Mouse (Mus musculus): Measurements from ENCODE around the gene Xlr5b. TPM values are rescaled to one million over a fixed set of nuclear protein-coding genes. Genes with fewer than 3 reads are reported as not detected.
"Not testable (repeated sequence)": the region's sequence is repeated elsewhere in the genome, so short reads cannot be mapped to it uniquely, and the experiment has no call there.

The Xlr5b gene
- polyA plus RNA-seq (2014; fragmentation: Nextera tagmentation; extraction: Ambion mirVana): not detected in 2 replicates

- not testable (repeated sequence) for H3K27ac ChIP-seq (ENCODE audit: low read depth, low read length); H3K4me1 ChIP-seq (ENCODE audit: control insufficient read depth, insufficient read depth, low read length); H3K27me3 ChIP-seq (ENCODE audit: control insufficient read depth, insufficient read depth, low read length); H3K9ac ChIP-seq (ENCODE audit: low read depth, low read length); H3K9me3 ChIP-seq (ENCODE audit: control insufficient read depth, low read length); H3K4me2 ChIP-seq (replicated peaks; ENCODE audit: low read depth, low read length); H3K36me3 ChIP-seq (ENCODE audit: control insufficient read depth, insufficient read depth, low read length); ATAC-seq (ENCODE audit: low FRiP score, low TSS enrichment); H3K4me3 ChIP-seq (ENCODE audit: low read length)
- no CpG with 5 or more reads among the region's 20 CpGs for WGBS
These were observed at the start of gene Xlr5b for GRCm38 (mm10) chrX:73148496-73148895. Gene Xlr5b, plus strand, starts transcription at chrX:73148796.

GRCm38 (mm10) chrX:73116747-73117146 lies 31.8 kb upstream of the Xlr5b start, which contains the start of gene Gm14685:
Gene Gm14685, plus strand, starts transcription at chrX:73117047.
- no CpG with 5 or more reads among the region's 7 CpGs for WGBS
- not testable (repeated sequence) for H3K27me3 ChIP-seq (ENCODE audit: control insufficient read depth, insufficient read depth, low read length); H3K4me3 ChIP-seq (ENCODE audit: low read length); H3K27ac ChIP-seq (ENCODE audit: low read depth, low read length); H3K9ac ChIP-seq (ENCODE audit: low read depth, low read length); ATAC-seq (ENCODE audit: low FRiP score, low TSS enrichment); H3K4me2 ChIP-seq (replicated peaks; ENCODE audit: low read depth, low read length); H3K9me3 ChIP-seq (ENCODE audit: control insufficient read depth, low read length); H3K36me3 ChIP-seq (ENCODE audit: control insufficient read depth, insufficient read depth, low read length); H3K4me1 ChIP-seq (ENCODE audit: control insufficient read depth, insufficient read depth, low read length)

DNA sequence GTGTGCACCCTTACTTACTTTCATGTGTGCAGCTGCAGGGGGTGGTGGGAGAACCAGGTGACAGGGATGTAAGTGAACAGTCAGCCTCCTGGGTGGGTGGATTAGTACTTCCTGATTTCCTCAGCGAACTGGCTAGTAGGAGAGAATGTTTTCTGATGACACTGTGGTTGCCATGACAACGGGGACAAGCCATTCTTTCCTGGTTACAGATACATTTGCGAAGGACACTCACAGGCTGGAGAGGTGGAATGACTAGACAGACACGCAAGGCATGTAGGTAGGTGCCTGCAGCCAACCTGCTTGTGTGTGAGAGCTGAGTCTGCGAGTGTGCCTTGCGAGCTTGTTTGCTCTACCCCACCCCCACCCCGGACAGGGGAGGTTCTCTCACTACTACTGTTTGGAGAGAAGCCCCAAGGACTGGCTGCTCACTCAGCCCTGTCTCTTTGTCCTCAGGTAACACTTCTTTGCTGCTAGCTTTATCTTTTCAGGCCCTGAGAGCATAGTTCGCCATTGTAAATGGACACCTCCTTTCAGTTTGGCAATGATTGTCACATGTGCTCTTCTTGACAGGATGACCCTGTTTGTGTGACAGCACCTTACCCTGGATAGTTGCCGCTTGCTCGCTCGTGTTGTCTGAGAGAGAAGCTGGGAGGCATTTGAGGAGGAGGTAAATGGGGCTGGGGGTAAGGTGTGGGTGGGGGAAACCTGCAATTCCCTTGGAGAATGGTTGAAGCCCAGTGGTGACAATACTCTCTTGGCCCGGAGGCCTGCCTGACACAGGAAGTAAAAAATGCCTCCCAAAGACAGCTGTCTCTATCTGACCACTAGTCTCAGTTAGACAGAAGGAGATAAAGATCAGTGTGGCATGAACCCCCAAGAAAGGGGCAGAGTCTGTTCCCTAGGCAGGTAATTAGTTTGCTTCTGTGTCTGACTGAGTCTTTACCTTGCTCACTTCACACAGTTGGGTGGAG lies 25.5 kb upstream of the Xlr5b start:
- not testable (repeated sequence) for H3K4me2 ChIP-seq (replicated peaks; ENCODE audit: low read depth, low read length); H3K9ac ChIP-seq (ENCODE audit: low read depth, low read length); H3K27me3 ChIP-seq (ENCODE audit: control insufficient read depth, insufficient read depth, low read length); H3K4me3 ChIP-seq (ENCODE audit: low read length); H3K4me1 ChIP-seq (ENCODE audit: control insufficient read depth, insufficient read depth, low read length); H3K9me3 ChIP-seq (ENCODE audit: control insufficient read depth, low read length); H3K27ac ChIP-seq (ENCODE audit: low read depth, low read length); H3K36me3 ChIP-seq (ENCODE audit: control insufficient read depth, insufficient read depth, low read length)
- ATAC-seq (ENCODE audit: low FRiP score, low TSS enrichment): peak; percentile 43; the same call in 1 of the 2 replicates
- no CpG with 5 or more reads among the region's 12 CpGs for WGBS

GRCm38 (mm10) chrX:73143218-73143618 lies 5.4 kb upstream of the Xlr5b start:
- WGBS: no CpG with 5 or more reads among the region's 7 CpGs
- not testable (repeated sequence) for H3K4me2 ChIP-seq (replicated peaks; ENCODE audit: low read depth, low read length); H3K9me3 ChIP-seq (ENCODE audit: control insufficient read depth, low read length); H3K27ac ChIP-seq (ENCODE audit: low read depth, low read length); ATAC-seq (ENCODE audit: low FRiP score, low TSS enrichment); H3K4me3 ChIP-seq (ENCODE audit: low read length); H3K36me3 ChIP-seq (ENCODE audit: control insufficient read depth, insufficient read depth, low read length); H3K9ac ChIP-seq (ENCODE audit: low read depth, low read length); H3K27me3 ChIP-seq (ENCODE audit: control insufficient read depth, insufficient read depth, low read length); H3K4me1 ChIP-seq (ENCODE audit: control insufficient read depth, insufficient read depth, low read length)

GRCm38 (mm10) chrX:73149350-73149749 lies 754 bp downstream of the Xlr5b start, which contains the start of gene DXBay18:
Gene DXBay18, minus strand, starts transcription at chrX:73149450.
- not testable (repeated sequence) for H3K27ac ChIP-seq (ENCODE audit: low read depth, low read length); H3K27me3 ChIP-seq (ENCODE audit: control insufficient read depth, insufficient read depth, low read length); H3K4me3 ChIP-seq (ENCODE audit: low read length); H3K36me3 ChIP-seq (ENCODE audit: control insufficient read depth, insufficient read depth, low read length); ATAC-seq (ENCODE audit: low FRiP score, low TSS enrichment); H3K4me2 ChIP-seq (replicated peaks; ENCODE audit: low read depth, low read length); H3K4me1 ChIP-seq (ENCODE audit: control insufficient read depth, insufficient read depth, low read length); H3K9ac ChIP-seq (ENCODE audit: low read depth, low read length); H3K9me3 ChIP-seq (ENCODE audit: control insufficient read depth, low read length)
- WGBS: no CpG with 5 or more reads among the region's 7 CpGs

DNA sequence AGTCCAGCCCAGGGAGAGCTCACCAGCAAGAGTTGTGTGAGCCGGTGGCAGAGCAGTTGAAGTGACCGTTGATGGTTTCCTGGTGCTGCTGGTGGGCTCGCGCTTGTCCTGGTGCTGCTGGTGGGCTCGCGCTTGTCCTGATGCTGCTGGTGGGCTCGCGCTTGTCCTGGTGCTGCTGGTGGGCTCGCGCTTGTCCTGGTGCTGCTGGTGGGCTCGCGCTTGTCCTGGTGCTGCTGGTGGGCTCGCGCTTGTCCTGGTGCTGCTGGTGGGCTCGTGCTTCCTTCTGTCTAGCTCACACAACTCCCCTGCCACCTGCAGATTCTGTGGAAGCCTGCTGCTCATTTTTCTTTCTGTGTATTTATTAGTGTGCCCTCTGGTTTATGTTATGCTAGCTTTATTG lies 28.3 kb downstream of the Xlr5b start, which contains the start of gene Spin2d:
Gene Spin2d (minus strand): TSS at position 101 of the 400 bp plus-strand sequence.
- not testable (repeated sequence) for ATAC-seq (ENCODE audit: low FRiP score, low TSS enrichment); H3K36me3 ChIP-seq (ENCODE audit: control insufficient read depth, insufficient read depth, low read length); H3K4me3 ChIP-seq (ENCODE audit: low read length); H3K27ac ChIP-seq (ENCODE audit: low read depth, low read length); H3K4me2 ChIP-seq (replicated peaks; ENCODE audit: low read depth, low read length); H3K27me3 ChIP-seq (ENCODE audit: control insufficient read depth, insufficient read depth, low read length); H3K4me1 ChIP-seq (ENCODE audit: control insufficient read depth, insufficient read depth, low read length); H3K9me3 ChIP-seq (ENCODE audit: control insufficient read depth, low read length); H3K9ac ChIP-seq (ENCODE audit: low read depth, low read length)
- WGBS: 87% methylated on average over 5 of the region's 15 CpGs

GRCm38 (mm10) chrX:73191934-73192333 lies 43.3 kb downstream of the Xlr5b start, which contains the start of gene Xlr3b:
Gene Xlr3b, plus strand, starts transcription at chrX:73192207.
- ATAC-seq (ENCODE audit: low FRiP score, low TSS enrichment); H3K36me3 ChIP-seq (ENCODE audit: control insufficient read depth, insufficient read depth, low read length); H3K4me2 ChIP-seq (replicated peaks; ENCODE audit: low read depth, low read length); H3K4me1 ChIP-seq (ENCODE audit: control insufficient read depth, insufficient read depth, low read length); H3K9ac ChIP-seq (ENCODE audit: low read depth, low read length); H3K9me3 ChIP-seq (ENCODE audit: control insufficient read depth, low read length); H3K4me3 ChIP-seq (ENCODE audit: low read length); H3K27me3 ChIP-seq (ENCODE audit: control insufficient read depth, insufficient read depth, low read length); H3K27ac ChIP-seq (ENCODE audit: low read depth, low read length): not testable (repeated sequence)
- 73% methylated on average over 12 of the region's 12 CpGs for WGBS

Data from kidney, embryonic 14.5 days (tissue).